Mouse (Mus musculus) stomach, embryonic 14.5 days (tissue): ENCODE results near the gene Slc8b1. TPM values are rescaled to one million over a fixed set of nuclear protein-coding genes. Genes with fewer than 3 reads are reported as not detected.

Source experiments
- ATAC-seq: fragments of 200-750 bp; cut with Nextera tagmentation; 2 replicates; pipeline ENCODE4 v1.8.0; 2017; ENCODE audit warnings: low read depth, moderate TSS enrichment; ENCODE audit not compliant: insufficient number of reproducible peaks, insufficient read depth, low FRiP score
- H3K27ac ChIP-seq: fragments of 300-500 bp; sonication (generic); 2 replicates; pipeline ENCODE4 v1.5.1; 2014; ENCODE audit warnings: mild to moderate bottlenecking, low read length, moderate library complexity, mixed read lengths
- H3K27me3 ChIP-seq: fragments of 300-500 bp; sonication (generic); 2 replicates; pipeline ENCODE4 v1.6.1; 2014; ENCODE audit warnings: low read length, control low read depth, mixed read lengths; ENCODE audit not compliant: control insufficient read depth, insufficient read depth
- H3K36me3 ChIP-seq: fragments of 300-500 bp; sonication (generic); 2 replicates; pipeline ENCODE4 v1.6.1; 2014; ENCODE audit warnings: mild to moderate bottlenecking, control low read depth, low read length, moderate library complexity, mixed read lengths; ENCODE audit not compliant: control insufficient read depth, insufficient read depth
- H3K4me1 ChIP-seq: fragments of 300-500 bp; sonication (generic); 2 replicates; pipeline ENCODE4 v1.6.1; 2014; ENCODE audit warnings: low read length, control low read depth, mixed read lengths; ENCODE audit not compliant: control insufficient read depth, insufficient read depth
- H3K4me2 ChIP-seq: fragments of 300-500 bp; sonication (generic); replicated peaks from 2 replicates; pipeline ENCODE4 v1.6.1; 2014; ENCODE audit warnings: low read depth, low read length, control low read depth
- H3K4me3 ChIP-seq: fragments of 300-500 bp; sonication (generic); 2 replicates; pipeline ENCODE4 v1.5.1; 2014; ENCODE audit warnings: low read depth, low read length, control low read depth
- H3K9ac ChIP-seq: fragments of 300-500 bp; sonication (generic); replicated peaks from 2 replicates; pipeline ENCODE4 v1.6.1; 2014; ENCODE audit warnings: low read depth, mild to moderate bottlenecking, control low read depth, low read length, moderate library complexity, mixed read lengths
- H3K9me3 ChIP-seq: fragments of 300-500 bp; sonication (generic); 2 replicates; pipeline ENCODE4 v1.6.1; 2016; ENCODE audit warnings: low read depth, low read length, control low read depth; ENCODE audit not compliant: control insufficient read depth
- WGBS: fragments of 180-500 bp; shearing (Covaris S2); extraction: QIAGEN DNeasy Blood & Tissue Kit; methylation state at CpG from one replicate; pipeline ENCODE4 v1.1.7; 2014; 5-methylcytosine and 5-hydroxymethylcytosine counted together
- polyA plus RNA-seq: library from polyadenylated mRNA; unstranded; fragments of >200 nt; fragmentation: Nextera tagmentation; extraction: Ambion mirVana; gene quantifications from 2 replicates; pipeline ENCODE4 v1.2.1, GENCODE M21; 2014

The Slc8b1 gene
- polyA plus RNA-seq, 1 experiment from 2014 or later: 5.4 TPM

DNA sequence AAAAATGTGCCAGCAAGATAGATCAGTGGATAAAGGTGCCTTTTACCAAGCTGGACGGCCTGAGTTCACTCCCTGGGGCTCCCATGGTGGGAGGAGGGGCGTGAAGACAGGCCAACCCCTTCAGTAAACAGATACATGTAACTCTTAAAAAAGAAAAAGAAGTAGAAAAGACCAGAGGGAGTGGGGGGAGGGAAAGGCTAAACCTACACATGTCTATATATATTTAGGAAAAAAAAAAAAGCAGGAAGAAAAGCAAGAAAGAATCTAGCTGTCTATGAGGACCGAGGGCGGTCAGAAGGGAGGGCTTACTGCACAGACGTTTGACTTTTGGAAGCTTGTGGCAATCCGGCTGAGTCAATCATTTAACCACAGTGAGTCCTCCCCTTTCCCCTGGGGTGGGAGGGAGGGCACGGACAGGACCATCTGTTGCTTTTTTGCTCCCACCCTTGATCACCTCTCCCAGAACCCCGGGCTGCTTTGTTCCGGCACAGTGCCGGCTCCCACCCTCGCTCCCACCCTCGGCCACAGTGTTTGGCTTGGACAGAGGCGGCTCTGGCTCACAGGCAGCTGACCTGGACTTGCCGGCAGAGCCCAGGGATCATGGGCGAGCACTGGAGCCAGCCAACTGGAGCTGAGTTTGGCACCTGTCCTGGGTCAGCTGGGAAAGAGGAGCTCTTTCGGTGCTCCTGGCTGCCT lies 49.8 kb downstream of the Slc8b1 start:
- ATAC-seq: peak; percentile 62
- 0 out of 2 replicates have a peak overlapping the region, but pooled peaks have one; percentile 1 for H3K4me3 ChIP-seq
- WGBS: 3% methylated on average over 16 of the region's 16 CpGs
- no peaks in the 10 kb centered on the region for H3K9me3 ChIP-seq
- peaks cover 5% of the 10 kb centered on the region; the same call in 1 of the 2 replicates for H3K36me3 ChIP-seq
- H3K4me1 ChIP-seq: peaks cover 47% of the 10 kb centered on the region
- no peaks in the 10 kb centered on the region for H3K27me3 ChIP-seq
- 0 out of 2 replicates have a peak overlapping the region, but pooled peaks have one; percentile 21 for H3K9ac ChIP-seq
- H3K27ac ChIP-seq: peak overlapping the region; percentile 85
- H3K4me2 ChIP-seq: peak overlapping the region; percentile 36

DNA sequence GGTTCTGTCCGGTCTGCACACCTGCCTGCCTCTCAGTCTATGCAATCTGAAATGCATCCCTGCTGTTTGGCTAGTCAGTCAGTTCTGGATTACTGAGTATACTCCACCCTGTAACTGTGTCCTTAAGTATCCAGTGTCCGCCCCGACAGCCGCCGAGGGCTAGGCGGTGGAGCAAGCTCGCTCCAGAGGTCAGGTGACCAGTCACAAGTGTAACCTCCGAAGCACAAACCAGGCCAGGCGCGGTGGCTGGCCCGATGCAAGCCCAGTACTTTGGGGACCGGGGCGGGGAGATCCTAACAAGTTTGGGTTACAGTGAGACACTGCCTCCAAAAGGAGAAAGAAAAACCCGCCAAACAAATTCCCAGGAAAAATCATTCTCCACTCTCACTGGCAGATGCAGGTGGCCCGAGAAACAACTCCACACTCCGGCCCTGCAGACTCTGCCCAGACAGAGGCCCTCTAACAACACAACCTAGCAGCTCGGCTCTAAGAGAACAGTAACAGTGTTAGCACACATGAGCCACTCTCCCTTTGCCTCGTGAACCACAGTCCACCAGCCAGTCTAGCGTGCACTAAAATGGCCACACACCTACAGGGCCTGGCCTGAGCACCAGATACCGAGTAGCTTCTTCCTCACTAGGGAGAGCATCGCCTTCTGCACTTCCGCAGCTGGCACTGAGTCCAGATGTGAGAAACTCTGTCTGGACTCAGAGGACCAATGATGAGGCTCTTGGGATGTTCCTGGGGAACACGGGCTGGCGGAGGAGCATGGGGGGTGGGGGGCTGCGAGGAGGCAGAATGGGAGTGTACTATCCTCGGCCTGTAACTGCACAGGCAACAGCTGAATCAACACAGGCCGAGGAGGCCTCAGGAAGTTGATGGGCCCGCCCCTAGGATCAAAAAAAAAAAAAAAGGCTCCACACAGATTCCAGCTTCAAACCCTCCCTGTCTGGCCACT lies 52.3 kb downstream of the Slc8b1 start:
- H3K27ac ChIP-seq: peak overlapping the region; percentile 91
- no peaks in the 10 kb centered on the region for H3K27me3 ChIP-seq
- H3K36me3 ChIP-seq: no peaks in the 10 kb centered on the region
- 24% methylated on average over 28 of the region's 28 CpGs for WGBS
- no peak overlapping the region for H3K4me3 ChIP-seq
- H3K9me3 ChIP-seq: no peaks in the 10 kb centered on the region
- H3K4me2 ChIP-seq: peak overlapping the region; percentile 23; the same call in 1 of the 2 replicates
- no peak overlapping the region for H3K9ac ChIP-seq
- peak; percentile 62 for ATAC-seq
- peaks cover 70% of the 10 kb centered on the region for H3K4me1 ChIP-seq

DNA sequence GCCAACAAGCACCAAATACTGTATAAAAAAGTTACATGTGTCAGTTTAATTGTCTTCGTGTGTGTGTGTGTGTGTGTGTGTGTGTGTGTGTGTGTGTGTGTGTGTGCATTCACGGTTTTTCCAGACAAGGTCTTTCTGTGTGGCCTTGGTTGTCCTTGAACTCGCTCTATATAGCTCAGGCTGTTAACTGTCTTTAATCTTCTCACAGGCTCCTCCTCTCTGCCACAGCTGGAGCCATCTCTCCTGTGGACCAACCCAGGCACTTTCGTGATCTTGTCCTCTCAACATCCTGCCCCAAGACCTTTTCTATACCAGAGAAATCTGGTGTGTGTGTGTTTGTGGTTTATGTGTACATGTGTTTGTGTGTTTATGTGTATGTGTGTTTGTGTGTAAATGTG lies 52.9 kb downstream of the Slc8b1 start:
- Histone ChIP-seq H3K4me2 (no peak overlapping the region), H3K4me1 (peaks cover 76% of the 10 kb centered on the region)

DNA sequence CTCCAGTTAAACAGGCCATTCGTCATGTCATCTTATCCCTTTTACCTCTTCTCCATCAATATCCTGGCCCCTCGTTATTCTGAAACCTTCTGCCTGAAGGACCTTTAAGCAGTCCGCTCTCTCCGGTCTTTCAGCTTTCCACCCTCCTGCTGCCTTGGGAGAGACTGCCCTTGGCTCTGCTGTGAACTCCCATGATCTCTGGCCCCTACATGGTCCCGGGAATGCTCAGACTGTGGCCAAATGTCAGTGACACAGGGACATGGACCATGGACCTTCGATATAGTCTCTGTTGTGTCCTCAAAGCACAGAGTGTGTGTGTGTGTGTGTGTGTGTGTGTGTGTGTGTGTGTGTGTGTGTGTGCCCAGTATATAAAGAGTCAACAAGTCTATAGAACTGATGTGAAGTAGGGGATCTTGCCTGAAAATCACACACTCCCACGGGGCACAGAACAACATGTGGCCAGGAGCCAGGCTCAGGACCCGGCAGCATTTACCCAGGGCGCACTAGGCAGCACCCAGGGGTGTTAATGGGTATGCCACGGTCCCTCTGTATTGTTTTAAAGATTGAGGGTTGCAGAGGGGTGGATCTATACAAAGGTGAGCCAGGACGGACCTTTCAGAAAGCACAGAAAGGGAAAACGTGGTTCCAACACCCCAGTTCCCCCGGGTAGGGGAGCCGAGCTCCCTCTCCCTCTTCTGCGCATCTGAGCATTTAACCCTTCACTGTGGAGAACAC lies 54.4 kb downstream of the Slc8b1 start:
- Histone ChIP-seq H3K36me3 (no peaks in the 10 kb centered on the region), H3K4me3 (no peak overlapping the region), H3K27me3 (no peaks in the 10 kb centered on the region), H3K4me1 (peaks cover 80% of the 10 kb centered on the region), H3K27ac (peak overlapping the region; percentile 66), H3K4me2 (no peak overlapping the region), H3K9me3 (no peaks in the 10 kb centered on the region), H3K9ac (no peak overlapping the region)
- ATAC-seq: no peak
- WGBS: 38% methylated on average over 15 of the region's 15 CpGs

More for the DNA sequence above, 52.9 kb downstream of the Slc8b1 start:
- H3K27me3 ChIP-seq: no peaks in the 10 kb centered on the region
- H3K4me3 ChIP-seq: no peak overlapping the region
- no peaks in the 10 kb centered on the region for H3K9me3 ChIP-seq
- no peaks in the 10 kb centered on the region for H3K36me3 ChIP-seq
- no peak overlapping the region for H3K9ac ChIP-seq
- no peak for ATAC-seq
- peak overlapping the region; percentile 73; the same call in 1 of the 2 replicates for H3K27ac ChIP-seq
- WGBS: 29% methylated on average over 4 of the region's 4 CpGs

DNA sequence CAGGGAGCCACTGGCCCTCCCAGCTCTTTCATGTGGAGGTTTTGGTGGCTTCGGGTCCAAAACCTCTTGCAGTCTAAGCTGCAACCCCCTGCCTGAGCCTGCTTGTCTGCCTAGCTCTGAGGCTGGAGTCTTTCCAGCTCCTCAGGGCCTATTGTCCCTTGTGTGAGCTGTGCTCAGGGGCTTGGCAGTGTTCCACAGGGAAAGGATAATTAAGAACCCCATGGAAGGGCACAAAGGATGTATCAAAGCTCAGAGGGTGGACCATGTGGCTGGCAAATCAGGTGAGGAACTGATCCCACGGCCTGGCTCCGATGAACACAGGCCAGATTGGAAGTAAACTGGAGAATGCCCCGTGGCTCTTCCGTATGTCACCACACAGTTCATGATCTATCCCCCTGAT lies 55.1 kb downstream of the Slc8b1 start:
- H3K27ac ChIP-seq: peak overlapping the region; percentile 66
- H3K36me3 ChIP-seq: no peaks in the 10 kb centered on the region
- ATAC-seq: no peak
- no peak overlapping the region for H3K4me2 ChIP-seq
- H3K9me3 ChIP-seq: no peaks in the 10 kb centered on the region
- peaks cover 79% of the 10 kb centered on the region for H3K4me1 ChIP-seq
- 70% methylated on average over 5 of the region's 5 CpGs for WGBS
- H3K27me3 ChIP-seq: no peaks in the 10 kb centered on the region
- no peak overlapping the region for H3K4me3 ChIP-seq
- H3K9ac ChIP-seq: no peak overlapping the region

DNA sequence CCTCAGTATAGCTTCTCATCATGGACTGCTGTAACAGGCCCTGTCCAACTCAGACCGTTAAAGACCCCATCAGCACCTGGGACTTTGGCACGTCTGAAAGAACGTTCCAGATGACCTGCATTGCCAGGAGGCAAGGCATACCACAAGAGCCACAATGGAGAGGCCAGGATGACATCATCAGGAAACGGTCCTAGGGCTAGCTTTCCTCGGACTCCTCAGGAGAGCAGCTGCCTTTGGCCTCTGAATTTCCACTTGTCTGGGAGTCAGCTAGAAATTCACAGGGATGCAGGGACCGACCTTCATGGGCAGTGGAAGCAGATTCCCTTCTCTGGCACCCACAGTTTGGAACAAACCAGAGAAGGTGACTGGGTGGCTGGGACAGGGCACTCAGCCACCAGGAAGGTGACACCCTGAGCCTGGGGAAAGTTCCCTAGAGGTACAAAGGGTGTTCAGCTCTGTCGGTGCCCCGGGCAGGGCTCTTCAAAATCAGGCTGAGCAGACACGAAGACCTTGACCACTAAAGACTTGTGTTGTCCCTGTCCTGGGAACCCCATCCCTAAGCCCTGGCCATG lies 55.8 kb downstream of the Slc8b1 start:
- Histone ChIP-seq H3K9me3 (no peaks in the 10 kb centered on the region), H3K4me2 (no peak overlapping the region), H3K9ac (no peak overlapping the region), H3K27me3 (no peaks in the 10 kb centered on the region), H3K36me3 (no peaks in the 10 kb centered on the region), H3K4me1 (peaks cover 83% of the 10 kb centered on the region), H3K27ac (peak overlapping the region; percentile 70; the same call in 1 of the 2 replicates), H3K4me3 (no peak overlapping the region)
- 62% methylated on average over 9 of the region's 9 CpGs for WGBS
- ATAC-seq: no peak

DNA sequence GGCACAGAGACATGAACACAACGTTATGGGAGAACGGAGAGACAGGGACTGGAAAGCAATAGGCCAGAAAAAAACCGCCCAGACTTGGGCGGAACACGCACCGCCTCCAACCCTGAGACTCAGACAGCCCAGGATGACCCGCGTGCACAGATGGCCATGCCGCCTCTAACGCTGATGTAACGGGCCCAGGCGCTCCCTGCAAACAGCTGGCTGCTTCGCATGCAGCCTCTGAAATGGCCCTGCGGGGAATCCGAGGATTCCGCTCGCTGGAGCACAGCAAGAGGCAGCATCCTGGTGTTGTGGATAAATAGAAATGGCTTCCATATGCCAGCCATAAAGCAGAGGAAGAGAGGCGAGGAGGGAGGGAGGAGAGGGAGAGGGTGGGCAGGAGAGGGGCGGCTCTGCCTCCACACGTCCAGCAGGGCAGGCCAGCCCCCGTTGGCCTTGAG lies 56.3 kb downstream of the Slc8b1 start:
- H3K27ac ChIP-seq: peak overlapping the region; percentile 70
- no peak overlapping the region for H3K4me2 ChIP-seq
- H3K4me3 ChIP-seq: no peak overlapping the region
- no peak overlapping the region for H3K9ac ChIP-seq
- no peak for ATAC-seq
- H3K27me3 ChIP-seq: no peaks in the 10 kb centered on the region
- 30% methylated on average over 21 of the region's 21 CpGs for WGBS
- H3K9me3 ChIP-seq: no peaks in the 10 kb centered on the region
- H3K4me1 ChIP-seq: peaks cover 83% of the 10 kb centered on the region
- H3K36me3 ChIP-seq: no peaks in the 10 kb centered on the region
